Mouse (Mus musculus): ENCODE data around the gene Krtap11-1. TPM values are rescaled to one million over a fixed set of nuclear protein-coding genes. Genes with fewer than 3 reads are reported as not detected.

Gene Krtap11-1
- polyA plus RNA-seq, 1 experiment from 2014 or later, result not detected

- Histone ChIP-seq H3K9ac (ENCODE audit: low read length) (no peak overlapping the region), H3K9me3 (ENCODE audit: control insufficient read depth, low read length) (no peaks in the 10 kb centered on the region), H3K4me1 (replicated peaks; ENCODE audit: control insufficient read depth, insufficient read depth, low read length) (no peaks in the 10 kb centered on the region), H3K36me3 (ENCODE audit: control insufficient read depth, insufficient read depth, low read length) (no peaks in the 10 kb centered on the region), H3K27me3 (ENCODE audit: control insufficient read depth, insufficient read depth, low read length) (no peaks in the 10 kb centered on the region), H3K4me3 (ENCODE audit: low read depth, low read length) (no peak overlapping the region), H3K27ac (ENCODE audit: low read depth, low read length) (no peak overlapping the region), H3K4me2 (ENCODE audit: low read depth, low read length, severe bottlenecking) (no peak overlapping the region)
- no peak for DNase-seq (ENCODE audit: low spot score)
- 76% methylated on average over 9 of the region's 9 CpGs for WGBS
- no peak for ATAC-seq (replicated peaks; ENCODE audit: low FRiP score)
These were observed 14.9 kb upstream of the Krtap11-1 start for GRCm38 (mm10) chr16:89585604-89586508.

GRCm38 (mm10) chr16:89581658-89582057 is 10.7 kb upstream of the Krtap11-1 start:
- no peak overlapping the region for H3K9ac ChIP-seq (ENCODE audit: low read length)
- DNase-seq (ENCODE audit: low spot score) (no peak), ATAC-seq (replicated peaks; ENCODE audit: low FRiP score) (no peak)
- H3K4me1 ChIP-seq (replicated peaks; ENCODE audit: control insufficient read depth, insufficient read depth, low read length), result no peaks in the 10 kb centered on the region
- no peak overlapping the region for H3K4me3 ChIP-seq (ENCODE audit: low read depth, low read length)
- no peaks in the 10 kb centered on the region for H3K9me3 ChIP-seq (ENCODE audit: control insufficient read depth, low read length)
- no peaks in the 10 kb centered on the region for H3K27me3 ChIP-seq (ENCODE audit: control insufficient read depth, insufficient read depth, low read length)
- no peak overlapping the region for H3K27ac ChIP-seq (ENCODE audit: low read depth, low read length)
- 90% methylated on average over 2 of the region's 2 CpGs for WGBS
- H3K4me2 ChIP-seq (ENCODE audit: low read depth, low read length, severe bottlenecking), result no peak overlapping the region
- no peaks in the 10 kb centered on the region for H3K36me3 ChIP-seq (ENCODE audit: control insufficient read depth, insufficient read depth, low read length)

GRCm38 (mm10) chr16:89570516-89570915 is 467 bp downstream of the Krtap11-1 start:
- H3K27me3 ChIP-seq (ENCODE audit: control insufficient read depth, insufficient read depth, low read length), result no peaks in the 10 kb centered on the region
- H3K36me3 ChIP-seq (ENCODE audit: control insufficient read depth, insufficient read depth, low read length), result no peaks in the 10 kb centered on the region
- no peaks in the 10 kb centered on the region for H3K9me3 ChIP-seq (ENCODE audit: control insufficient read depth, low read length)
- no peak for DNase-seq (ENCODE audit: low spot score)
- H3K4me2 ChIP-seq (ENCODE audit: low read depth, low read length, severe bottlenecking), result no peak overlapping the region
- H3K9ac ChIP-seq (ENCODE audit: low read length), result no peak overlapping the region
- no peak overlapping the region for H3K27ac ChIP-seq (ENCODE audit: low read depth, low read length)
- no peak overlapping the region for H3K4me3 ChIP-seq (ENCODE audit: low read depth, low read length)
- no peaks in the 10 kb centered on the region for H3K4me1 ChIP-seq (replicated peaks; ENCODE audit: control insufficient read depth, insufficient read depth, low read length)
- ATAC-seq (replicated peaks; ENCODE audit: low FRiP score), result no peak
- WGBS, result 92% methylated on average over 9 of the region's 9 CpGs

GRCm38 (mm10) chr16:89569136-89569535 is 1.8 kb downstream of the Krtap11-1 start:
- no peak for ATAC-seq (replicated peaks; ENCODE audit: low FRiP score)
- H3K36me3 ChIP-seq (ENCODE audit: control insufficient read depth, insufficient read depth, low read length), result no peaks in the 10 kb centered on the region
- no peak overlapping the region for H3K27ac ChIP-seq (ENCODE audit: low read depth, low read length)
- H3K4me2 ChIP-seq (ENCODE audit: low read depth, low read length, severe bottlenecking), result no peak overlapping the region
- 88% methylated on average over 6 of the region's 6 CpGs for WGBS
- no peaks in the 10 kb centered on the region for H3K27me3 ChIP-seq (ENCODE audit: control insufficient read depth, insufficient read depth, low read length)
- H3K9ac ChIP-seq (ENCODE audit: low read length), result no peak overlapping the region
- no peaks in the 10 kb centered on the region for H3K4me1 ChIP-seq (replicated peaks; ENCODE audit: control insufficient read depth, insufficient read depth, low read length)
- no peak for DNase-seq (ENCODE audit: low spot score)
- no peaks in the 10 kb centered on the region for H3K9me3 ChIP-seq (ENCODE audit: control insufficient read depth, low read length)
- H3K4me3 ChIP-seq (ENCODE audit: low read depth, low read length), result no peak overlapping the region

GRCm38 (mm10) chr16:89568141-89568540 is 2.8 kb downstream of the Krtap11-1 start:
- no peak overlapping the region for H3K4me2 ChIP-seq (ENCODE audit: low read depth, low read length, severe bottlenecking)
- H3K9me3 ChIP-seq (ENCODE audit: control insufficient read depth, low read length), result no peaks in the 10 kb centered on the region
- DNase-seq (ENCODE audit: low spot score), result no peak
- no peak for ATAC-seq (replicated peaks; ENCODE audit: low FRiP score)
- no peak overlapping the region for H3K4me3 ChIP-seq (ENCODE audit: low read depth, low read length)
- H3K36me3 ChIP-seq (ENCODE audit: control insufficient read depth, insufficient read depth, low read length), result no peaks in the 10 kb centered on the region
- no peaks in the 10 kb centered on the region for H3K27me3 ChIP-seq (ENCODE audit: control insufficient read depth, insufficient read depth, low read length)
- WGBS, result 91% methylated on average over 7 of the region's 7 CpGs
- no peaks in the 10 kb centered on the region for H3K4me1 ChIP-seq (replicated peaks; ENCODE audit: control insufficient read depth, insufficient read depth, low read length)
- H3K9ac ChIP-seq (ENCODE audit: low read length), result no peak overlapping the region
- H3K27ac ChIP-seq (ENCODE audit: low read depth, low read length), result no peak overlapping the region

GRCm38 (mm10) chr16:89550298-89550697 is 20.7 kb downstream of the Krtap11-1 start:
- Histone ChIP-seq H3K27ac (ENCODE audit: low read depth, low read length) (no peak overlapping the region), H3K36me3 (ENCODE audit: control insufficient read depth, insufficient read depth, low read length) (no peaks in the 10 kb centered on the region), H3K4me3 (ENCODE audit: low read depth, low read length) (no peak overlapping the region), H3K4me2 (ENCODE audit: low read depth, low read length, severe bottlenecking) (no peak overlapping the region), H3K4me1 (replicated peaks; ENCODE audit: control insufficient read depth, insufficient read depth, low read length) (no peaks in the 10 kb centered on the region), H3K9me3 (ENCODE audit: control insufficient read depth, low read length) (no peaks in the 10 kb centered on the region), H3K27me3 (ENCODE audit: control insufficient read depth, insufficient read depth, low read length) (no peaks in the 10 kb centered on the region), H3K9ac (ENCODE audit: low read length) (no peak overlapping the region)
- DNase-seq (ENCODE audit: low spot score), result no peak
- no peak for ATAC-seq (replicated peaks; ENCODE audit: low FRiP score)

GRCm38 (mm10) chr16:89538031-89538484 is 32.9 kb downstream of the Krtap11-1 start:
- no peak overlapping the region for H3K9ac ChIP-seq (ENCODE audit: low read length)
- WGBS, result 67% methylated on average over 5 of the region's 5 CpGs
- H3K4me3 ChIP-seq (ENCODE audit: low read depth, low read length), result no peak overlapping the region
- no peaks in the 10 kb centered on the region for H3K4me1 ChIP-seq (replicated peaks; ENCODE audit: control insufficient read depth, insufficient read depth, low read length)
- no peak overlapping the region for H3K27ac ChIP-seq (ENCODE audit: low read depth, low read length)
- peak; percentile 38 for ATAC-seq (replicated peaks; ENCODE audit: low FRiP score)
- H3K27me3 ChIP-seq (ENCODE audit: control insufficient read depth, insufficient read depth, low read length), result no peaks in the 10 kb centered on the region
- no peaks in the 10 kb centered on the region for H3K36me3 ChIP-seq (ENCODE audit: control insufficient read depth, insufficient read depth, low read length)
- H3K4me2 ChIP-seq (ENCODE audit: low read depth, low read length, severe bottlenecking), result no peak overlapping the region
- DNase-seq (ENCODE audit: low spot score), result no peak
- H3K9me3 ChIP-seq (ENCODE audit: control insufficient read depth, low read length), result no peaks in the 10 kb centered on the region

- Histone ChIP-seq H3K4me3 (ENCODE audit: low read depth, low read length) (no peak overlapping the region), H3K27me3 (ENCODE audit: control insufficient read depth, insufficient read depth, low read length) (no peaks in the 10 kb centered on the region), H3K9me3 (ENCODE audit: control insufficient read depth, low read length) (no peaks in the 10 kb centered on the region), H3K9ac (ENCODE audit: low read length) (no peak overlapping the region), H3K36me3 (ENCODE audit: control insufficient read depth, insufficient read depth, low read length) (no peaks in the 10 kb centered on the region), H3K4me1 (replicated peaks; ENCODE audit: control insufficient read depth, insufficient read depth, low read length) (no peaks in the 10 kb centered on the region), H3K27ac (ENCODE audit: low read depth, low read length) (no peak overlapping the region), H3K4me2 (ENCODE audit: low read depth, low read length, severe bottlenecking) (no peak overlapping the region)
- DNase-seq (ENCODE audit: low spot score) (no peak), ATAC-seq (replicated peaks; ENCODE audit: low FRiP score) (no peak)
- 94% methylated on average over 6 of the region's 6 CpGs for WGBS
These were observed 33.6 kb downstream of the Krtap11-1 start for GRCm38 (mm10) chr16:89537349-89537748.

- H3K9me3 ChIP-seq (ENCODE audit: control insufficient read depth, low read length), result no peaks in the 10 kb centered on the region
- 14% methylated on average over 7 of the region's 7 CpGs for WGBS
- no peaks in the 10 kb centered on the region for H3K27me3 ChIP-seq (ENCODE audit: control insufficient read depth, insufficient read depth, low read length)
- H3K9ac ChIP-seq (ENCODE audit: low read length), result no peak overlapping the region
- peaks cover 16% of the 10 kb centered on the region; the same call in 1 of the 2 replicates for H3K4me1 ChIP-seq (replicated peaks; ENCODE audit: control insufficient read depth, insufficient read depth, low read length)
- peak overlapping the region; percentile 21; the same call in 1 of the 2 replicates for H3K4me2 ChIP-seq (ENCODE audit: low read depth, low read length, severe bottlenecking)
- DNase-seq (ENCODE audit: low spot score) (no peak), ATAC-seq (replicated peaks; ENCODE audit: low FRiP score) (peak; percentile 83)
- no peaks in the 10 kb centered on the region for H3K36me3 ChIP-seq (ENCODE audit: control insufficient read depth, insufficient read depth, low read length)
- peak overlapping the region; percentile 66 for H3K27ac ChIP-seq (ENCODE audit: low read depth, low read length)
- no peak overlapping the region for H3K4me3 ChIP-seq (ENCODE audit: low read depth, low read length)
These were observed 40.4 kb downstream of the Krtap11-1 start for GRCm38 (mm10) chr16:89530547-89530946.
